Mouse (Mus musculus) gonadal fat pad, adult 2 months (tissue): ENCODE data around the gene Wdr1. TPM values are rescaled to one million over a fixed set of nuclear protein-coding genes. Genes with fewer than 3 reads are reported as not detected.
A peak's percentile ranks its signal among the peaks of the same experiment; 100 is the strongest.

Experiments
- DNase-seq: peaks from one replicate; pipeline ENCODE4 v3.0.0-alpha.2; 2012; ENCODE audit warnings: low read depth
- polyA plus RNA-seq: library from polyadenylated mRNA; depleted of rRNA; stranded (reverse); fragments of >200 nt; gene quantifications from 2 replicates; pipeline ENCODE4 v1.2.3, GENCODE M21; 2012

The Wdr1 gene
- polyA plus RNA-seq, 1 experiment, result 132 TPM

DNA sequence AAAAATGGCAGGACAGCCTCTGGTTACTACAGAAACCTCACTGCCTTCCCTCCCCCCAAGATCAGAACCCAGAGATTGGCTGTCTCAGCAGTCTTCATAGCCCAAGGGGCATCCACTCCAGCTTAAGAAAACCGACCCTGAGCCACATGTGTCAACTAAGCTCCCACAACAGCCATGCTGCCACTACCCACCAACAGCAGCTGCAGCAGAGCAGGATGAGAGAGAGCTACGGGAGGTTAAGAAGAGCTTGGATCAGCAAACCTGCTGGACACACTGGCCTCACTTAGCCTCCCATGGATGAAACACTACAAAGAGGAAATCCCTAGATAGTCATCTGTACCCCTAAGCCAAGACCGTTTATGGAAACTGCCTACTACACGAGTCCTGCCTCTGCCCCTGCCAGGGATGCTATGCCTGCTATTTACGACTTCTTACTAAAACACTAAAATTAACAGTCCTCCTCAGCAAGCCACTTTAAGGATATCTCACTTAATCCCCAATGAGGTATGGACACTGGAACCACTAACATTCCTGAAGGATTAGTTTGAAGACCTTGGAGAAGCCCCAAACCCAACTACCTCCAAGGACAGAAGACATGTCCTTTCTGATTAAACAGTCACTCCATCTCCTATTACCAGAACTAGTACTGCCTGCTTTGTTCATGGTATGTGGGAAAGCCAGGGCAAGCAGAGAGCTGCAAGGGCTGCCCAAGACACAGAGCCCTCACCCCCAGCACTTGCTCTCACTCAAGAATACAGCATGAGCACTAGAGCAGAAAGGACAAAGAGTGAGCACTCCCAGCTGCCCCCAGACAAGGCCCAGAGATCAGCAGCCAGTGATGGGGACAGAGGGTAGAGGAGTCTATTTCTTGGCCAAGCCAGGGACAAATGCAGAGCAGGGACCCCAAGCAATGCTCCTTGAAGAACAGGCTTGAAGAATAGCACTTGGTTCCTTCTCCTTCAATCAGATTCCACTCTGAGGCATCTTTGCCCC, 18.3 kb downstream of the Wdr1 start:
- DNase-seq, result no peak

DNA sequence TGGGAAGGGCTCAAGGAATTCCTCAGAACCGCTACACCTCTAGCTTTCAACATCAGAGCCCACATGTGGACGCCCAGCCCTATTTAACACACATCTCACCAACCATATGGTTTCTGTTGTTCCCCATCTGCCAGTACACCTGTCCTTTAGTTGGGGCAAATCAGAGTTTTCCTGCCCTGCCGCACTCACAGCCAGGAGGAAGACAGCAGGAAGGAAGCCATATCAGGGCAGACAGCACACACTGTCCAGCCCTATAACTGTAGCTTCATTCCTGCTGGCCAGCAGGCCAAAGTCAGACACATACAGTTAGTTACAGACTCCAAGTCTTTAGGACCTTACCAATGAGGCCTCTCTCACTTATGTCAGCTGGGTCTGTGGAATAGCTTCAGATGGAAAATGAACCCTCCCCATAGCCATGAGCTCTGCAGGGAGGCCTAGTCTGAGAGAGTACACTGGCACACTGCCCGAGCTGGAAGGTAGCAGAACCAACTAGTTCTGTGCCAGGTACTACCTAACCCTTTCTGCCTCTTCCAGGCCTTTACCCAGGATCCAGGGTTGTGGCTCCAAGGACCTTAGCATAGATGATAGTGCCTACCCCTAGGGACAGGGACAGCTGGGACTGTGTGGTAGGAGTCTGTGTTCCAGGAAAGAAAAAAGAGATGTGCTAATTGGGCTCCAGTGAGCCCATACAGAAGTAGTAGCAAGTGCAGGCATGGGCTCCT, 19.4 kb downstream of the Wdr1 start:
- DNase-seq, result no peak

- DNase-seq, result no peak
These were observed 21.3 kb downstream of the Wdr1 start for GRCm38 (mm10) chr5:38541728-38542127.

DNA sequence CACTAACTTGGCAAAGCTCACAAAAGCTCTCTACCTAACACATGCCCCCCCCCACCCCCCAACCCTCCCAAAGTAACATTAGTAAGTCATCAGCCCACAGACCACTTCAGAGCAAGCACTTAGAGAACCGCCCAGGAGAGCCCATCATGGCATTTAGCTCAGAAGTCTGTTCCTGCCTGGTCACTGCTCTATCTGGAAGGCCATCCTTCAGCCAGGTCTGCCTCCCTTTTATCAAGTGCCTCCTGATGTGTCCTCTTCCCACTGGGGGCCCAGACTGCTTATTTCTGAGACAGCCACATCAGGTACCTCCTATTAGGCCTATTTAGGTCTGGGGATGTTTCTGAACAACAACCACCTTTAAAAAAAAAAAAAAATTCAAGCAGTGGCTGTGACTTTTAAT, 22.1 kb downstream of the Wdr1 start:
- DNase-seq, result no peak

GRCm38 (mm10) chr5:38538508-38538907, 24.5 kb downstream of the Wdr1 start:
- DNase-seq, result no peak

DNA sequence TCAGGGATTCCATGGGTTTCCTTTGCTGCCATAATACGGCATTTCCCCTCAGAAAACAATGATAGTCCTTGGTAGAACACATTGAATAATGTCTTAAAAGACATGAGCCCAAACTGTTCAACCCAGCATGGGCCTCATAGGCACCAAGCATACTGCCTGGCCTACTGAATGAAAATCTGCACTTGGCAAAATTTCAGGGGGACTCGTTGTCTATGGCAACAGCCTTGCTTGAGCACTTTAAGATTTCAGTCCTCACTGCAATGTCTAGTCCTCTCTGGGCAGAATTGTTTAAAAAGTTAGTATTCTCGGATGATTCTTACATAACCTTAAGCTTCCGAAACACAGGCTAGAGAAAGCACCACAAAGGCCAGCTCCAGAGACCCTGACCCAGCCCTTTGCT, 25.2 kb downstream of the Wdr1 start:
- no peak for DNase-seq

DNA sequence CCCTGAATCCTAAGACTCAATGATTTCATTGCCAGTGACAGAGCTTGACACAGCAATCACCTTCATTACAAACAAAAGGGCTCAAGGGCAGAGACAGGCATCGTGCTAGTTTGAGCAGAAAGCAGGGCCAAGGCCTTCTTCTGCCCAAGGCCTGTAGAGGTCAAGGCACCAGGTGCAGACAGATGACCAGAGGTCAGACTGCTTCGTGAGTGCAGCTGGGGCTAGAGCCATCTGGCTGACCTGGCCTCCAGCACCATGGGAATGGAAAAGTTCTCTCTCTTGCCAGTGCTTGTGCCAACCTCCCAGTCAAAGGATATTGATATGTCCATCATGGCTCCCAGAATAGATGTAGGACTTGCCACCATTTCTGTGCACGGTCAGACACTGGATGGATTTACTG, 26.2 kb downstream of the Wdr1 start:
- DNase-seq, result no peak

GRCm38 (mm10) chr5:38532084-38532483, 30.9 kb downstream of the Wdr1 start:
- no peak for DNase-seq

DNA sequence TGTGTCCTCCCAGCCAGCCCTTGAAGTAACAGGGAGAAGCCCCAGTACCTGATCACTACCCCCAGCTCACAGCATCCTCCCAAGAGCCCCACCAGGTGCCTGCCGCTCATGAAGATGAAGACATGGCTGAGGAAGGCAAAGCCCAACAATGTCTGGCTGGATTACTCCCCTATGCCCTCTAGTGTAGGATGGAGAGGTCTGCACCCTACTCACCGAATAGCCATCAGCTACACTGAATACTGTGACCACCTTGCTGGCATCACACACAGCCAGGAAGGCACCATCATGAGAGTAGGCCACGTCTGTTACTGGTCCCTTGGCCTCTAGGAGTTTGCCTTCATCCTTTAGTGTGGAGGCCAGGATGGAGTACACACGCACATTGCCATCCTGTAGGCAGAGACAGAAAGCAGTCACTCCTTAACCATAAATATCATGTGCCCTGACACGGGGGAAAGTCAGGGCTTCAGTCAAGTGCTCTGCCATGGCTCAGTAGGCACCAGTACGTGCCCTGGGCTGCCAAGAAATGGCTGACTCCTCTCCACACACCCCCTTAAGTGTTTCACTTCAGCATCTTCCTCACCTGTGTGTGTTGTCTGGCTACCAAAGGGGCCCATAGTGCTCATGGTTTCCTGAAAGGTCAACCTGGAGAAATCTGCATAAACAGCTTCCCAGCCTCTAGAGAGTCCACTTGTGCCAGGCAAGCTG, 33.1 kb downstream of the Wdr1 start:
- no peak for DNase-seq

DNA sequence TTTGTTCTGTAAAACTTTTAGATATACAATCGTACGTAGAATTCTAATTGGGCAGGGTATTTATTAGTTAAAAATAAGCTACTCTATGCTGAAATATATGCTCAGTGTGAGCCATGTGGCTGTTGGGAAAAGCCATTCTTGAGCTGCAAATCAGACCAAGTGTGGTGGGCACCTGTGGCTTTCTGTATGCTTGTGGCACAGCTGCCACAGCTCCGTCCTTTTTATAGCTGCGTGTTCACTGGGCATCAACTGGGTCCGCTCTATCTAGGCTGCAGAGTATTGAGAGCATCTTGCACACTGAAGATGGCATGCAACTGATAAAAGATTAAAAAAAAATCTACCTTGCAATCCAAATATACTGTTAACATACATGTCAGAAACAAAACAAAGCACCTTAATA, 40.0 kb downstream of the Wdr1 start:
- no peak for DNase-seq

- no peak for DNase-seq
These were observed 42.2 kb downstream of the Wdr1 start for GRCm38 (mm10) chr5:38520838-38521237.

DNA sequence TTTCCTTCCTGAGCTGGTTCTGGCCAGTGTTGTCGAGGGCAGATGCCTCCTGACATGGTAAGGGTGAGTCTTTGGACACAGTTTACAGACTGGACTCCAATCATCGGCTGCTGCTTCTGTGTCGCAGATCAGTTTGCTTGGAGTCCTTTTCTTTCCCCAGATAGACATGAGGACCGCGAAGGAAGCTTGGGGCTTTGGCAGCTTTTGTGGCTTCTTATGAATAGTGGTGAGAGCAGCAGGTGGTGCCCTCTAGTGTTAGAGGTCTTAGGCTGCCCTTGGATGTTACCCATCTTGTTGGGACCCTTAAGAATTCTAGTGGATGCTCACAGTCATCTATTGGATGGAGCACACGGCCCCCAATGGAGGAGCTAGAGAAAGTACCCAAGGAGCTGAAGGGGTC, 46.8 kb downstream of the Wdr1 start:
- no peak for DNase-seq

GRCm38 (mm10) chr5:38512991-38513390, 50.0 kb downstream of the Wdr1 start:
- DNase-seq, result no peak

DNA sequence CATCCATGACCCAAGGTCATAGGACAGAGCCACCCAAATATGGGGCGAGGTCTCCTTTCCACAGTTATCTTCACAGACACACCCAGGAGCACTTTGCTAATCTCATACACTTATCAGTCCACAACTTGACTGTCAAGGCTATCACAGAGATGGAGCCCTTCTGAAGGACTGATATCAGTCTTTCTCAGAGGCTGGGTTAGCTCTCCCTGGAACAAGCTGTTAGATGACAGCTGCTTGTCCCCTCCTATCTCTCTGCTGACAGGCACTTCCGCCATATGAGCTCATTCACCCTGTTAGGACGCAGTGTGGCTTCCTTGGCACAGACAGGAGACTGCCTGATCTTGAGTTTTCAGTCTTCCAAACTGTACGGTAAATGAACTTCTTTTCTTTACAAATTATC, 53.5 kb downstream of the Wdr1 start:
- no peak for DNase-seq

DNA sequence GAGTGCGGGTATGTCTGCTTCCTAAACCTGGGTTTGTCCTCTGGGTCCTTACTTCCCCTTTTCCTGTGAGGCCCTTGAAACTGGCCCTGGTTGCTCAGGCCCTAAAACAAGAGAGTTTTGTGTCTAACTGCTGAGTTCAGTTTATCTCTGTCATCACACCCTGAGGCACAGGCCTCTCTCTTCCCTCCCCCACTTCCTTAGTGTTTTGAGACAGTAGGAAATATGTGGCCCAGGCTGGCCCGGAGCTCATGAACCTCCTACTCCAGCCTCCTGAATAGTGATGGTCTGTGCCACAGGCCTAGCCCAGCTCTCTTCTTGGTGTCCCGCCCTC, 57.6 kb downstream of the Wdr1 start:
- no peak for DNase-seq

- DNase-seq, result no peak
These were observed 58.1 kb downstream of the Wdr1 start for GRCm38 (mm10) chr5:38504747-38505434.

DNA sequence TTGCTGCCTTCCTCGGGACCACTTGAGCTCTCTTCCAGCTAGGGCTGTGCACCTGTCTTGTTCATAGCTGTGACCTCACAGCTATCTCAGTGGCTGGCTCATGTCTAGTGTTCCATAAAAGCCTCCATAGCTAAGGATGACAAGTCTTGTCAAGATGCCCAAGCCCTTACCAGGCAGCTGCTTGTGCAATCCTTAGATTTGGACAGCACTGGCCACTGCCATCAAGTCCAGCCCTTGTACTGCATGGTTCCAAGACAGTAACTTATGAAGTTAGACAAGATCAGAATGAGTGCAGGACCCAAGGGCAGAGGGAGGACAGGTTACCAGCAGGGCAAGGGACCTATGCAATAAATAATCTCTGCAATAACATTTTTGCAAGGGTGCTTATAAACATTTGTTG, 58.9 kb downstream of the Wdr1 start:
- DNase-seq, result peak; percentile 79

DNA sequence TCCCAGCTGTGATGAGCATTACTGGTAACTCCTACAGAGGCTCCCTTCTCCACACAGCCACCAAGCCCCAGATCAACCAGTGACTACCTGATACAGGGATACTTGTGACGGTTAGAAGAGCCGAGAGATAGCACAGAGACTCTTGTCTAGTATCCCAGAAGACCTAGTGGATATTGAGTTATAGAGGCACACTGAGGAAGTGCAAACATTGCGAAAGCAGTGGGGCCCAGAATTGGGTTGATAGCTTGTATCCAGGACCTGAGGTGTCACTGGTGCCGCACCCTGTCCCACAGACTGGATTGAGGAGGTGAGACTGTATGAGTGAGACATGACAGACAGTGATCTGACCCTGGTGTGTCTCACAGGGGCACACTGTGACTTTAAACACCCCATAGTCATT, 60.0 kb downstream of the Wdr1 start, which contains the start of gene Slc2a9:
Gene Slc2a9 (minus strand): TSS at position 152 of the 400 bp plus-strand sequence.
- no peak for DNase-seq

DNA sequence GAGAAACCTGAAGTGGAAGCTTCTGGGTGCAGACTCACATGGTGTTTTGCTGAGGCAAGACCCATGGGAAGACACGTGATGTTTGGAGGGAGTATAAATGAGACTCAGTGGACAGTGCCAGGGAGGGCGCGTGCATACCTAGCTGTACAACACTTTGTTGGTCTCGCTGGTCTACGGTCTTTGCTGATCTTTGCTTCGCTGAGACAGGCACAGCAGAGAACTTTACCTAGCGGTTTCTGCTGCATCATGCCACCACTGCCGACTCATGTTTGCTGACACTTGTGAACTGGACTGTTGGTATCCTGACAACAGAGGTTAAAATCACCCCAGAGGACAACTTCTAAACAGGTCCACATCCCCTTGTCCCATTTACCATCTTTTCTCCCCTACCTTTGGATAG, 63.0 kb downstream of the Wdr1 start:
- DNase-seq, result no peak

- DNase-seq, result peak; percentile 77
These were observed 63.7 kb downstream of the Wdr1 start for GRCm38 (mm10) chr5:38499316-38499811.

DNA sequence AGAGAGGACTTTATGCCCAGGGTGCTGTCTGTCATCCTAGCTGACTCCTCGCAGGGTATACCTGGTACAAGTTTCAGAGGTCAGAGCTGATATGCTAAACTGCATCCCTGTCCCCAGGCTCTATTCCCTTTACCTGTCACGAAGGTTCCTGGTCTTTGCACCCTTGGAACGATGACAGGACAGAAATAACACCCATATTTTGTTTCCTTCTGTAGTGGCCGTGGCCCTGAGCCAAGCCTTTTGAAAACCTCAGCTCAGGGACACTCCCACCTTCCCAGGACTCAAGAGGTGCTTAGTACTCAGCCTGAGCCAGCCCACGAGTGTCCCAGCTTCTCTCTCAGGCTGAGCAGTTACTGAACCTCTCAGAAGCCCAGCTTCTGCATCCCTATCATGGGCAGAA, 64.5 kb downstream of the Wdr1 start:
- DNase-seq, result no peak
